Mouse (Mus musculus) embryonic facial prominence, embryonic 10.5 days (tissue): ENCODE data around the gene Pak1ip1. TPM values are rescaled to one million over a fixed set of nuclear protein-coding genes. Genes with fewer than 3 reads are reported as not detected.

Source experiments
- DNase-seq: peaks from one replicate; pipeline ENCODE4 v3.0.0-alpha.2; 2017; ENCODE audit warnings: low spot score
- H3K27ac ChIP-seq: fragments of 300-500 bp; sonication (generic); replicated peaks from 2 replicates; pipeline ENCODE4 v1.5.1; 2016; ENCODE audit warnings: mild to moderate bottlenecking
- H3K27me3 ChIP-seq: fragments of 300-500 bp; sonication (generic); replicated peaks from 2 replicates; pipeline ENCODE4 v1.6.1; 2016; ENCODE audit warnings: low read depth, mild to moderate bottlenecking; ENCODE audit not compliant: poor library complexity, severe bottlenecking
- H3K36me3 ChIP-seq: fragments of 300-500 bp; sonication (generic); replicated peaks from 2 replicates; pipeline ENCODE4 v1.6.1; 2016; ENCODE audit warnings: mild to moderate bottlenecking, moderate library complexity
- H3K4me1 ChIP-seq: fragments of 300-500 bp; sonication (generic); 2 replicates; pipeline ENCODE4 v1.6.1; 2016
- H3K4me3 ChIP-seq: fragments of 300-500 bp; sonication (generic); 2 replicates; pipeline ENCODE4 v1.5.1; 2016; ENCODE audit warnings: mild to moderate bottlenecking, moderate library complexity
- H3K9me3 ChIP-seq: fragments of 300-500 bp; sonication (generic); 2 replicates; pipeline ENCODE4 v1.6.1; 2016; ENCODE audit warnings: mild to moderate bottlenecking
- WGBS: fragments of 180-500 bp; shearing (Covaris S2); methylation state at CpG from one replicate; pipeline ENCODE4 v1.1.7; 2016; 5-methylcytosine and 5-hydroxymethylcytosine counted together
- polyA plus RNA-seq: library from polyadenylated mRNA; unstranded; fragments of >200 nt; fragmentation: Nextera tagmentation; extraction: Ambion mirVana; gene quantifications from 2 replicates; pipeline ENCODE4 v1.2.1, GENCODE M21; 2016

Pak1ip1 gene
- polyA plus RNA-seq = 65.7 and 71.1 TPM in 2 replicates

DNA sequence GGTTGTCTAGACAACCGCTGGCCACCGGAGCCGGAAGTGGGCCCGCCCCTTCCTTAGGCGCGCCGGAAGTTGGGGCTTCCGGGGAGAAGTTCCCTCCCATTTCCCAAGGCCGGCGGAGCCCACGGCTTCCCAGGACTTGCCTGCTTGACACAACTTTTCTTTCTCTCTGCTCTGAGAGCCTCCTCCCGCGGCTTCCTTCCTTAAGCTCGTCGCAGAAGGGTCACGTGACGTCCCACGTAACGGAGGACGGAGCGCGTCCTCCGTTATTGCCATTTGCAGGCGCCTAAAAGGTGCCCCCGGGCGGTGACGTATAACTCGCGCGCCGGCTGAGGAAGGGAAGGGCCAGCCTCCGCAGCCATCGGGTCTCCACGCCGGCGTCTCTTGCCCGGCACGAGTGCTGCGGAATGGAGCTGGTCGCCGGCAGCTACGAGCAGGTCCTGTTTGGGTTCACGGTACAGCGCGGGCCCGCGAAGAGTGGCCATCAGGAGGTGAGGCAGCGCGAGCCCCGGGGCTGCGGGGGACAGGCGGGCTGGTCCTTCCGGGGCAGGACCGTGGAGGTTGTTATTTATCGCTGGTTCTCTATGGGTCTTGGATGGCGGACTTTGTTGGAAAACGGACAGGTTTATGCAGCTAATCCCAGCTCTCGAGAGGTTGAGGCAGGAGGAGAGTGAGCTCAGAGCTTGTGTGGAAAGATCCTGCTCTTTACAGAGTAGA, at the start of gene Pak1ip1:
Pak1ip1 (plus strand) TSS at position 98 of the 714 bp plus-strand sequence.
- H3K9me3 ChIP-seq = no peaks in the 10 kb centered on the region
- no peaks in the 10 kb centered on the region for H3K27me3 ChIP-seq
- peak within 1 kb of the TSS; percentile 93 for H3K4me3 ChIP-seq
- H3K4me1 ChIP-seq = peaks cover 16% of the 10 kb centered on the region
- peak within 1 kb of the TSS; percentile 94 for H3K27ac ChIP-seq
- WGBS = under 1% methylated on average over 58 of the region's 58 CpGs
- DNase-seq = peak; percentile 93
- H3K36me3 ChIP-seq = peaks cover 28% of the 10 kb centered on the region

DNA sequence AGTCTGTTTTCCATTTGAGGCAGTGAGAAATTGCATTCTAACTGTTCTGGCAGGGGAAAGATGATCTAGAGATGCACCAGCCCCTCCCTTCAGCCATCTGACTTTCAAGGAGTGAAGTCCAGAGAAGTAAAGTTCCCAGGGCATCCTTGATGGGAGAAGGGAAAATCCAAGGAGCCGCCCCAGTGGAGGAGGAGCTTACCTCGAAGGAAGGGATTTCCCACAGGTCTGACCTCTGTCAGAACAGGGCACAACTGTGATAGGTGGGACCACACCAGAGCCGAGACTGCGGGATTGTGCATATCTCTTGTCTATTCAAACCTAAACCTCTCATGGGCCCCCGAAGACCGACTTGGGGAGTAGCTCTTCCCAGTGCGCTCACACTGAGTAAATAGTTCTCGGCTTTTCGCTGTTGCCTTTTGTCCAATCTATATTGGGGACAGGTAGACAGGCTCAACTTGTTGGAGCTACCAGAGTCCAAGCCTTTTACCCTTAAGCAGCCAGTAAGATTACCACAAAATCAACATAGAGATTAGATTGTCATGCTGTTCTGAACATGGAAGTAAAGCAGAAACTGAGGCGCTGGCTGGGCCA, 49.3 kb upstream of the Pak1ip1 start:
- Histone ChIP-seq H3K4me1 (0 out of 2 replicates have a peak, but pooled peaks cover 2% of the 10 kb centered on the region), H3K27me3 (no peaks in the 10 kb centered on the region), H3K4me3 (no peak overlapping the region), H3K27ac (no peak overlapping the region), H3K36me3 (no peaks in the 10 kb centered on the region), H3K9me3 (no peaks in the 10 kb centered on the region)
- DNase-seq = no peak
- WGBS = 77% methylated on average over 10 of the region's 10 CpGs

DNA sequence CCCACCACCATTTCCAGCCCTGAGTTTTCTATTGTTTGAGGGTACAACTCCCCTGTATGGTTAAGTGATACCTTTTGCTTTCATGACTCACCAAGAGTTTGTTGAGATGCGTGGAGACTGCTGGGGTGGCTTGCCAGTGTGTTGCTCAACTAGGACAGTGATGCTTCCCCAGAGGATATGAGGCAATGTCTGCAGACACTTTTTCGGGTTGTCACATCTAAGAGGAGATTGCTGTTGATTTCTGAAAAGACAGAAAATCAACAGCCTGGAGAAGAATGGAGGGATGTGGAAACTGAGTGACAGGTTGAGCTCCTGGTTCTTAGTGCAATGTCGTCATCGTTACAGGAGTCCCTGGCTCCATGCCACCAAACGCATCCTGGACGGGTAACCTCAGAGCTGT, 47.6 kb upstream of the Pak1ip1 start:
- H3K9me3 ChIP-seq = no peaks in the 10 kb centered on the region
- 86% methylated on average over 6 of the region's 6 CpGs for WGBS
- no peaks in the 10 kb centered on the region for H3K27me3 ChIP-seq
- no peak for DNase-seq
- 0 out of 2 replicates have a peak, but pooled peaks cover 2% of the 10 kb centered on the region for H3K4me1 ChIP-seq
- no peak overlapping the region for H3K27ac ChIP-seq
- no peak overlapping the region for H3K4me3 ChIP-seq
- H3K36me3 ChIP-seq = no peaks in the 10 kb centered on the region

DNA sequence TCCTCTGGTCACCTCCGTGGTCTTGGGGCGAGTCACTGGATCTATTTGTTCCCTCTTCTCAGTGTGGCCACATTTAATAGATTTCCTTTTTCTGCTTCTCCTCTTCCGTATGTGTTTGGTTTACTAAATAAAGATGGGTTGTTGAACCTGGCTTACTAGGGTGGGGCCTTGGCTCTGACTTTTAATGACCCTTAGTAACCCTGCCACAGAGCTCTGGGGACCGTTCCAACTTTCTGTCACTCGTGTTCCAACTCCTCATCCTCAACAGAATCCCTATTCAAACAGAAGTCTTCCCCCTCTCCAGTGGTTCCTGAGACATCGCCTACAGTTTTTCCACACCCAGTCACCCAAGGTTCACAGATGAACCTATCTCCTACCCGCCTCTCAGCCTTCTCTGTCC, 45.0 kb upstream of the Pak1ip1 start:
- no peaks in the 10 kb centered on the region for H3K27me3 ChIP-seq
- no peak overlapping the region for H3K27ac ChIP-seq
- H3K4me3 ChIP-seq = no peak overlapping the region
- DNase-seq = no peak
- 0 out of 2 replicates have a peak, but pooled peaks cover 2% of the 10 kb centered on the region for H3K4me1 ChIP-seq
- no peaks in the 10 kb centered on the region for H3K9me3 ChIP-seq
- H3K36me3 ChIP-seq = no peaks in the 10 kb centered on the region
- 86% methylated on average over 7 of the region's 7 CpGs for WGBS

- WGBS = 92% methylated on average over 10 of the region's 10 CpGs
- no peaks in the 10 kb centered on the region for H3K4me1 ChIP-seq
- no peaks in the 10 kb centered on the region for H3K36me3 ChIP-seq
- no peak overlapping the region for H3K27ac ChIP-seq
- H3K27me3 ChIP-seq = no peaks in the 10 kb centered on the region
- no peak for DNase-seq
- no peaks in the 10 kb centered on the region for H3K9me3 ChIP-seq
- H3K4me3 ChIP-seq = no peak overlapping the region
Observed at GRCm38 (mm10) chr13:40967609-40968008, 33.2 kb upstream of the Pak1ip1 start.

GRCm38 (mm10) chr13:40968564-40968963, 32.3 kb upstream of the Pak1ip1 start:
- 79% methylated on average over 5 of the region's 5 CpGs for WGBS
- no peaks in the 10 kb centered on the region for H3K4me1 ChIP-seq
- no peaks in the 10 kb centered on the region for H3K9me3 ChIP-seq
- H3K36me3 ChIP-seq = no peaks in the 10 kb centered on the region
- no peaks in the 10 kb centered on the region for H3K27me3 ChIP-seq
- no peak overlapping the region for H3K4me3 ChIP-seq
- no peak for DNase-seq
- no peak overlapping the region for H3K27ac ChIP-seq

GRCm38 (mm10) chr13:40969761-40970390, 30.9 kb upstream of the Pak1ip1 start:
- Histone ChIP-seq H3K4me1 (no peaks in the 10 kb centered on the region), H3K4me3 (no peak overlapping the region), H3K36me3 (no peaks in the 10 kb centered on the region), H3K27me3 (no peaks in the 10 kb centered on the region), H3K9me3 (no peaks in the 10 kb centered on the region), H3K27ac (no peak overlapping the region)
- WGBS = 90% methylated on average over 4 of the region's 4 CpGs
- DNase-seq = no peak

DNA sequence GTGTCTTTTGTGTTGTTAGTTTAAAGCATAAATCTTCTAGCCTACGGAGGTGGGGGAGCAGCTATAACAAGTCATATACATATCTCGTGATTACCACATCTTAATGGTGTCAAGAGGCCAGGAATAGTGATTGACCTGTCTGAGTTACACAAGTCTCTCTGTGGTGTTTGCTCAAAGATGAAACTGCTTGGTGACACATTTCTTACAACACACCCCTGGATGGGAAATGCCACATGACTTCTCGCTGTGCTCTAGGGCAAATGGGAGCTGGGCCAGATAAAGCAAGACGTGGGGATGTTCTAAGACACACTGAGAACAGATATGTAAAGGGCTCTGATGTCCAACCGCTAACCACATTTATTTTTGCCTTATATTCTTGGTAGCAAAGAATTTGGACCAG, 29.6 kb upstream of the Pak1ip1 start:
- Histone ChIP-seq H3K27me3 (no peaks in the 10 kb centered on the region), H3K36me3 (no peaks in the 10 kb centered on the region), H3K9me3 (no peaks in the 10 kb centered on the region), H3K27ac (no peak overlapping the region), H3K4me3 (no peak overlapping the region), H3K4me1 (no peaks in the 10 kb centered on the region)
- DNase-seq = no peak
- WGBS = 91% methylated on average over 5 of the region's 5 CpGs

- 77% methylated on average over 2 of the region's 2 CpGs for WGBS
- Histone ChIP-seq H3K36me3 (no peaks in the 10 kb centered on the region), H3K27ac (no peak overlapping the region), H3K27me3 (no peaks in the 10 kb centered on the region), H3K4me3 (no peak overlapping the region), H3K4me1 (no peaks in the 10 kb centered on the region), H3K9me3 (no peaks in the 10 kb centered on the region)
- no peak for DNase-seq
Observed at GRCm38 (mm10) chr13:40971831-40972230, 29.0 kb upstream of the Pak1ip1 start.

GRCm38 (mm10) chr13:40972976-40973375, 27.8 kb upstream of the Pak1ip1 start:
- H3K4me3 ChIP-seq = no peak overlapping the region
- no peaks in the 10 kb centered on the region for H3K27me3 ChIP-seq
- H3K27ac ChIP-seq = no peak overlapping the region
- H3K36me3 ChIP-seq = no peaks in the 10 kb centered on the region
- 90% methylated on average over 5 of the region's 5 CpGs for WGBS
- H3K4me1 ChIP-seq = no peaks in the 10 kb centered on the region
- DNase-seq = no peak
- H3K9me3 ChIP-seq = no peaks in the 10 kb centered on the region

- no peaks in the 10 kb centered on the region for H3K27me3 ChIP-seq
- 10% methylated on average over 7 of the region's 7 CpGs for WGBS
- peak; percentile 57 for DNase-seq
- no peaks in the 10 kb centered on the region for H3K4me1 ChIP-seq
- no peaks in the 10 kb centered on the region for H3K36me3 ChIP-seq
- H3K9me3 ChIP-seq = no peaks in the 10 kb centered on the region
- H3K27ac ChIP-seq = no peak overlapping the region
- no peak overlapping the region for H3K4me3 ChIP-seq
Observed at GRCm38 (mm10) chr13:40977609-40978008, 23.2 kb upstream of the Pak1ip1 start.

- DNase-seq = no peak
- 83% methylated on average over 4 of the region's 4 CpGs for WGBS
- H3K36me3 ChIP-seq = no peaks in the 10 kb centered on the region
- H3K4me3 ChIP-seq = no peak overlapping the region
- H3K27me3 ChIP-seq = no peaks in the 10 kb centered on the region
- no peaks in the 10 kb centered on the region for H3K4me1 ChIP-seq
- H3K9me3 ChIP-seq = no peaks in the 10 kb centered on the region
- no peak overlapping the region for H3K27ac ChIP-seq
Observed at GRCm38 (mm10) chr13:40978652-40979051, 22.2 kb upstream of the Pak1ip1 start.

DNA sequence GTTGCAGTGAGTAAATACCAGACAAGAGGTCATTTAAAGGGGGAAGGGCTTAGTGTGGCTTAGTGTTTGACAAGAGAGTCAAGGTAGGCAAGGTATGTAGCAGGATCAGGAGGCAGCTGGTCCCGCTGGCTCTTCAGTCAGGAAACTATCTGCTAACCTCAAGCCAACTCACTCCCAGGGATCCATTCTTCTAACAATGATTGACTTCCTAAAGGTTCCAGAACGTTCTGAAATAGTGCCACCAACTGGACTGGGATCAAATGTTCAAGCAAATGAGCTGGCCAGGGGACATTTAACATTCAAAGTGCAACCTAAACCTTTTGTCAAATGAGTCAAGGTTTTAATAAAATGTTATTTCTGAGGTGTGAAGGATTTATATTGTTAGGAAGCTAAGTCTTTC, 21.5 kb upstream of the Pak1ip1 start:
- DNase-seq = no peak
- H3K4me3 ChIP-seq = no peak overlapping the region
- no peaks in the 10 kb centered on the region for H3K9me3 ChIP-seq
- no peaks in the 10 kb centered on the region for H3K27me3 ChIP-seq
- H3K27ac ChIP-seq = no peak overlapping the region
- H3K36me3 ChIP-seq = no peaks in the 10 kb centered on the region
- no peaks in the 10 kb centered on the region for H3K4me1 ChIP-seq
- WGBS = 58% methylated on average over 2 of the region's 2 CpGs
